Mouse (Mus musculus) thymus, adult 18-20 months (tissue): Measurements from ENCODE around the gene Mtmr10.

ENCODE experiments used
- DNase-seq, 2 experiments: peaks; one replicate each; pipeline ENCODE4 v3.0.0; 2022; ENCODE audit warnings: mixed read lengths in 2 of 2

Mtmr10 gene

DNA sequence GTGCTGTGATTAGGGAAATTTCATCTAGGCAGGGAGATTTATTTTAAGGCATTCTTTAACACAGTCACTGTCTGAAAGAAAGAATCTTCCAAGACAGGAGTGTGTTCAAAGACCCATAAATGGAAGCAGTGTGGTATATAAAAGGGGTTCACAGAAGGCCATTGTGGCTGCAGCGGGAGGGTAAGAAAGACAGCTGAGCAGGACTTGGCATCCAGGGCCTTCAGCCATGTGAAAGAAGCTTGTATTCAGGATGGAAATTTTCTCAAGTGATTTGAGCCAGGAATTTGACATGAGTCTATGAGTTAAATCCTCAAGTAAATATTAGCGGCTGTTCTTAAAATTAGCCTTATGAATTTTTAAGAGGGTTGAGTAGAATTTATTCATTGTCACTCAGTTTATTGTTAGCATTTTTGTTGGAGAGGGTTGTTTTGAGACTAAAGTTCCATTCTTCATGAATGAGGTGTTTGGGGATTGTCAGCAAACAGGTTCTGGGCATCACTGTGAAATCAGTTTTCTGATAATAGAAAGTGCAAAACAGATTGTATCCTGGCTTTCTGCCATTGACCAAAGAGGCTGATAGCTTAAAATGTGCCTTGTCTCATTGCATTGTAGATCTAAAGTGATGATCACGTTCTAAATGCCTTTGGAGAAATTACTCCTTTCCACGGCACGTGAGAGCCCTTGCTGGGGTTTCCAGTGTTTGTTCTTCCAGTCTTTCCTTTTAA is 9.0 kb downstream of the Mtmr10 start:
- DNase-seq = no peak

DNA sequence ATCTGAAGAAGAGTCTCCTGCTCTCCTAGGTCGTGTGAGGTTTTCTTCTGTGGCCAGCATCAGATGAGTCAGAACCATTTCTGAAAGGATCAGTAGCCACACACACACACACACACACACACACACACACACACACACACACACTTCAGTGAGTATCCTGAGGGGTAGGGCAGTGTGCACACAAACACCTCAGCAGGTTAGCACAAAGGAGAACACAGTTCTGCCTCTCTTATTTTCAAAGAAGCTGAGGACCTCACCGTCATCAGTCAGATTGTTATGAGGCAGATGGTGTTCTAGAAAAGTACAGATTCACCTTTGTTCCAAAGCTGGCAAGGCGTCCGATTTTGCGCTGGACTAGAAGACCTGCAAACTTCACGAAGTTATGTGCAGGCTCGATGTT is 22.8 kb downstream of the Mtmr10 start:
- no peak for DNase-seq

DNA sequence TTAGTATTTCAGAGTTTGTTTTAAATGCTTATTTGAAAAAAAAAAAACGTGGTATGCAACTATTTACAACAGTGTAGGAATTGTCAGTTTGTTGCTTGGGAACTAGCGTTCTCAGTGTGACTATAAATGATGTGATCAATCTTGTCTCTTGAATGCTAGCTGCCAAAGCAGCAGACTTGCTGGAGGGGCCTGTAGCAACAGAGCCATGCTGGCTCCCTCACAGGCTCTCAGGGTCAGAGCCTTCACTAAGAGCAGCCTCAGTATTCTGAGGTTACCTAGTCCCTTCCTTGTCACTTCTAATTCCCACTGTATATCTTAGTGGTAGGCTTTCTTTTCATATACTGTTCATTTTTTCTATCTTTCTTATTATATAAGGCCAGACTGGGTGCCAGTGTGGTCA is 23.3 kb downstream of the Mtmr10 start:
- no peak for DNase-seq

DNA sequence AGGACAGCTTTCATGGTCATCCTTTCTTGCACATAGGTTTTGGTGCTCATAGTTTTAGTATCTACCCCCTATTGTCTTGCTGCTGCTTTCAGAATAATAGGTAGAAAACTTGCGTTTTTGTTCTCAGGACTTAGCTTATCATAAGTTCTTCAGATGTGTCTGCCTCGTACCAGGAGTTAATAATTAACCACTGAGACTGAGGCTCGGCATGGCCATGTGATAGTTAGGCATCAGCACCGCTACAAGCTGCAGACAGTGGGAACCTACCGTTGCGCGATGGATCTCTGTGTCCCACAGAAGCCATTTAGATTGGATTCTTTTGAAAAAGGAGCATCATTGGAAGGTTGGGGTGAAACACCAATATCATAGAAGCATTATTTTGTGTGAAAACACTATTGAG is 25.4 kb downstream of the Mtmr10 start:
- no peak for DNase-seq

DNA sequence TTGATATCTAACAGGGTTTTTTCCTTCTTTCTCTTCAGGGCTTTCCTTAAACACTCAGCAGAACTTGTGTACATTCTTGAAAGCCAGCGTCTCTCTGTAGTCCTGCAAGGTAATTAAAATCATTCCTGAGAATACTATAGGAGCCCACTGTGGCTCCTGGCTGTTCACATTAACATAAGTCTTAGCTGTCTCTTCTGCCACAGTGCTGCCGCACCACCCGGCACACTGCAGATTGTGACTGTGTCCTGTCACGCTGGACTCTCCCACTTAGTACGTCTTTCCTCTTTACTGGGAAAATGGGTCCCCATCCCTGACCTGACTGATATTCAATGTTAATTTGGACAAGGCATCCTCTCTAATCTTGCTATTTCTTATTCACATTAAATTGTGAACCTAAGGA is 33.7 kb downstream of the Mtmr10 start:
- DNase-seq = no peak

DNA sequence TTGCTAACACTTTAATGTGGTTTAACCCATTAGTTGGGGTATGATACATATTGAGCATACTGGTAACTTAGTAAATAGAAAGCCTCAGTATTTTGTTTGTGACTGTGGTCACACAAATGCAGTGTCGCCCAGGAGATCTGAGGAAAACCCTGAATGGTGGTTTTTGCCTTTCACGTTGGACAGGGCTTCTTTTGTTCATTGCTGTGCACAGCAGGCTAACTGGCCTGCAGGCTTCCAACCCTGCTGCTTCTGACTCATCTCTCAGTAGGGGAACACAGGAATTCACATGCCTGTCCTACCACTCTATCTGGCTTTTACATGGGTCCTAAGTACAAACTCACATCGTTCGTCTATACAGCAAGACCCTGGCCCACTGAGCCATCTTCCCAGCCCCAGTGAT is 34.2 kb downstream of the Mtmr10 start:
- DNase-seq = no peak

DNA sequence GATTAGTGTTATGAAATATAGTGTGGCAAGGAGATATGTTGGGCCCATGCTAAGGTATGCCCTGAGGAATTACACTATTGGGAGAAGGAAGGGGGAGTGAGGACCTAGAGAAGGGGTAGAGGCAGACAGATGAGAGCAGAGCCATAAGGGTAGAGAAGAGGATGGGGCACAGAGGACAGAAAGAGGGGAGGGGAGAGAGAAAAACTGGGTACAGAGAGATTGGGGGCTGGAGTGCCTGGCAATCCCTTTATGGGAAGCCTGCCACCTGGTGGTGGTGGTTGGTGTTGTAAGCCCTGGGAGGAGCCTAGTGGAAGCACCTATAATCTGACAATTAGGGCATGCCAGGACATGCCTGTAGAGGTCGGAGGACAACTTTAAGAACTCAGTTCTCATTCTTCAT is 39.4 kb downstream of the Mtmr10 start:
- peak; percentile 55 to 61 for DNase-seq

DNA sequence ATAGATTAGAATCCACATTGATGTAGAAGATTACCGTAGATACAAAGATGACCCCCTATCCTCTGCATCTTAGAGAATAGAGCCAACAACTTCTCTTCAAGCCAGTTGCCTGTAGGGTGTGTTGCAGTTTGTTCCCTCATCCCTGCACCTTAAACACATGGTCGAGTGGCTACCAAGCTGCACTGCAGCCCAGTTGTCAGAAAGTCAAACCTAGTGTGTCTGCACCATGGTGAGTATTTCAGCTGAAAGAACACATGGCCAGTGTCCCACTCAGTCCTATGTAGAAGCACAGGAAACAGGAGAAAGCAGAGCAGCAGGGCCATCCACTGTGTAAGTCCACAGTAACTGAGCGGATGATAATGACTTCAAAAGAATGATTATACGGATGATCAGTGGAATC is 40.0 kb downstream of the Mtmr10 start:
- DNase-seq = no peak

DNA sequence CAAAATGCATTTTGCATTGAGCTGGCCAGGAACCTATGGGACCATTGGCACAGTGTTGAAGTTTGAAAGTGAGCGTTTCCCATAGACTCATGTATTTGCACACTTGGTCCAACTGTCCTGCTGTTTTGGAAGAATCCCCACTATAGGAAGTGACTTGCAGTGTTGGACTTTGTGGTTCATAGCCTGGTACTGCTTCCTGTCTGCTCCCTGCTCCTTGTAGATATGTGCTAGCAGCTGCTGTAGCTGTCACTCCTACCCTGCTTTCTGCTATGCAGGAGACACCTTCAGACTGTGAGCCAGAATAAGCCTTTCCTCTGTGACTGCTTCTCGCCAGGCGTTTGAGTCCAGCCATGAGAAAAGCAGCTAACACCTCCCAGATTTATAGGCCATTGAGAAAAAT is 43.9 kb downstream of the Mtmr10 start:
- no peak for DNase-seq

DNA sequence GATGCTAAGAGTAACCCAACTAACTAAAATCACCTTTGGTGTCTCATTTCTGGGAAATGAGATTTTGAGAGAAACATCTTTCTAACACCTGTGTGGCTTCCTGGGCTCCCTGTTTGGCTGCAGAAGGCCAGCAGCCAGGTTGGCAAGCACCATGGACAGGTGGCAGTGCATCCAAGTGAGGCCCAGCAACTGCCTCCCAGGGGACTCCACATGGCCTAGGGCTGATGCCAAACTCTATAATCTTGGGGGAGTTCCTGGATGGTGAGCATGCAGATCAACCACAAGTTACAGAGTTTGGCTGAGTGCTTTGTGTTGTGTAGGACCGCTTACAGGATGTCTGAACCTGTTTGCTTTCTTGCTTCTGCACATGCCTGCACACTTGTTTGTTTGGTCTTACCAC is 45.2 kb downstream of the Mtmr10 start:
- no peak for DNase-seq

DNA sequence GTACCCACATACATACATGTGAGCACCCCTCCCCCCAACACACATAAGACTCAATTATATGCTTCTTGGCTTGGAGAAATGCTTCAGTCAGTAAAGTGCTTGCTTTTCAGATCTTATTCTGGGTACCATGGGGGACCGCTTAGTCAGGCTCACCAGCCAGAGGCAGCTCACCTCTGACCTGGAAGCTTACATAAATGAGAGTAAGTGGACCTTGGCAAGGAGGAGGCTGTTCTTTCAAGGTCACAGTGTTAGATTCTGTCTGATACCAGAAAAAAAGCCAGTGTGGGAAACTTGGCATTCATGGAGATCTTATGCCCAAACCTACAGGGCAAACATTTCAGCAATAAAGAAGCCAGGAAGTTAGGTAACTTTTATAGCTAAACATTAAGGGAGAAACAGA is 60.4 kb downstream of the Mtmr10 start:
- no peak for DNase-seq

DNA sequence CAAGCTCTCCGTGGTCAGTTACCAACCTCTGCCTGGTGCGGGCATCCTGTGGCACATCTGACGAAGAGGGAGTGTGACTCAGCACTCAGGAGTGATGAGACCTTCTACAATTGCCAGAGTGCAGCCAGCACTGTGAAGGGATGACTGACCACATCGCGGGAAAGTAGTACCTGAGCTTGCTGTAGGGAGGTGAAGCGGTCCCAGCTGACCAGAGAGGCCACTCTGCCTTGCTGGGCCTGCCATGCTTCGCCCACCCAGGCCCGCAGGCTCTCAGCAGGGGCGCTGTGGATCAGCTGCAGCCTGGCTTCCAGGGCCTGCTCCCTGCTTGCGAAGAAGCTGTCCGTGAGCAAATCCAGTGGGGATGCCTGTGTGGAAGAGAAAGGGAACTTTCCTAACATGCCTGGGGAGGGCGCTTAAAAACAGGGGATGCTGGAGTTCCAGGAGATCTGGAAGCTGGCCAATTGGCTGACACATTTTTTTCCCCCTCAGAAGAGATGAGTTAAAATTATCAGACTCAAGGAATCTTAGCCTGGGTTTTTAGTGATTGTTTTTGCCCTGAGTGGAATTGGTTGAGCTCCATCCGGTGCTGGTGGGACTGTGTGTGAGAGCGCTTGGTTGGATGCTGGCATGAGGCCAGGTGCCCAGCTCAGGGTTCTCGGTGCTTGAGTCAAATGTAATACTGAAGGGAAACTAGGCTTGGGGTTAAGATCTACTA is 61.9 kb downstream of the Mtmr10 start:
- DNase-seq = no peak

DNA sequence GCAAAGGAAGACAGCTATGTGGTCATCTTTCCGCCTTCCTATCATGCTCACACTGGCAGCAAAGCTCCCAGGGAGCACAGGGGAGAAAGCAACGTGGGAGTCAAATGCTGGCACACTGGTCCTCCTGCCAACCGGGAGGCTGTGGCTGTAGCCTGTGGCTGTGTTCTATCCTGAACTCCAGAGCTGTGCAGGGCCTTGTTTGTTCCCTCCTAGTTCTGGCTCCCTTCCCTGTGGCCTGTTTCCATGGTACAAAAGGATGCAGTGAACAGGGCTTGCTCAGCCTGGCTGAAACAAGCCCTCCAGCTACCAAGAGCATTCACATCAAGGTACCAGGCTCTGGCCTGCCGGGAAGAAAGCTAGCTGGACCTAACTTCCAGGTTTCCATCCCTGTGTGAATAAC is 63.6 kb downstream of the Mtmr10 start:
- no peak for DNase-seq

DNA sequence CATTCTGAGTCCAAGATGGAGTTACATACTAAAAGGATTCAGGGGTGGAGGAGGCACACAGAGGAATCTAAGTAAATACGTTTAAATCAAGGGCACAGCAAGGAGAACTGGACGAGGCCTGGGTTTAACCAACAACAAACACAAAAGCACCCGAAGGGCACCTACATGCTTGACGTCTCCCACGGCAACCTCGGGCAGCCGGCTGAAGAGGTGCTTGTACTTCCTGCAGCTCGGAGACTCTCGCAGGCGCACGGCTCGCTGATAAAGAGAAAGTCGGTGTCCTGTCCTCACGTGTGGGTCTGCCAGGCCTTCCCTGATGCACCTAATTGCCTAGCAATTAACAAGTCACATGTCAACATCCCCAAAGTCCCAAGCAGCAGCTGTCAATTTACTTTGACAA is 66.8 kb downstream of the Mtmr10 start:
- no peak for DNase-seq

DNA sequence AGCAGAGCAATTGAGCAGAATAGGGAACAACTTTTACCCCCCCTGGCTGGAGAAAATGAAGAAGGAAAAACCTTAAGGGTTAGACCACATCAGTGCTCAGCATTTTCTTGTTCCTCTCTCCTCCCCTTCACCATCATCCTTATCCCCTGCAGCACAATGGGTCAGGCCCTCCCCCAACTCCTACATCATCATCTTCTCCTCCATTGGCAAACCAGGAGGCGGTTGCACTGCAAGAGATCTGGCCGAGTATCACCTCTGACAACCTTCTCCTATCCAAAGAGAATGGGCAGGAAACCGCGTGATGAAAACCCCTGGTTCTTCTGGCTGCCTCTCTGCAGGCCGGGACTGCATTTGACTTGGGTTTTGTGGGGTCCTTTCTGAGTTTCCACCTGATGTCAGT is 69.2 kb downstream of the Mtmr10 start:
- DNase-seq = no peak

DNA sequence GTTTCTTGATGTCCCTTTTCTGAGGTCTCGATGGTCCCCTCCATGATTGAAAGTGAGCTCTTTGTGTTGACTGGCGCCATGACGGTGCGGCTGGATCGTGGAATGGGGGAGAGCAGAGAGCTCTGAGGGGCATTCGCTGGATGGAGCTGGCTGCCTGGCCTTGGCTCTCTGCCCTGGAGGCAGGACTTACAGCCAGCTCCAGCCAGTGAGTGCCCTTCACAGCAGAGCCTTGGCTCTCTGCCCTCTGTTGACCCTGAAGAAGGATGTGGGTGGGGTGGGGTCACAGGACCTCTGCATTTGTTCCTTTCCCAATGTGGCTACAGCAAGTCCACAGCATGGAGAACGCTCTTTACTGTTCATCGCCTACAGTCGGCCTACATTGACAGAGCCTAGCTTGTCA is 70.0 kb downstream of the Mtmr10 start:
- no peak for DNase-seq

DNA sequence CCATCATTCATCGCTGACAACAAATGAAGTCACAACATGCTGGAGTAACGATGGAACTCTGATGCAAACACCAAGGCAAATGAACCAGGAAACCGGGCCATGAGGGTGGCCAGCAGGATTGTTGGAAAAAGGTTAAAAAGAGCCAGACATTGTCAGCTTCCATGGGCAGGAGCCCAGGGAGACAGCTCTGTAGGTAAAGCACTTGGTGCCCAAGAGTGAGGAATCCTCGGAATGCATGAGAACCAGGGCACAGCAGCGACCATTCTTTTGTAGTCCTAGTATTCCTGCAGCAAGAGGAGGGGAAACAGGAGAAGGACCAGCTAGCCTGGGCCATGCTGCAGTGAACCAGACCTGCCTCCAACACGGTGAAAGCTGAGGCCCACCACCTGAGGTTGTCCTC is 71.2 kb downstream of the Mtmr10 start:
- DNase-seq = no peak

DNA sequence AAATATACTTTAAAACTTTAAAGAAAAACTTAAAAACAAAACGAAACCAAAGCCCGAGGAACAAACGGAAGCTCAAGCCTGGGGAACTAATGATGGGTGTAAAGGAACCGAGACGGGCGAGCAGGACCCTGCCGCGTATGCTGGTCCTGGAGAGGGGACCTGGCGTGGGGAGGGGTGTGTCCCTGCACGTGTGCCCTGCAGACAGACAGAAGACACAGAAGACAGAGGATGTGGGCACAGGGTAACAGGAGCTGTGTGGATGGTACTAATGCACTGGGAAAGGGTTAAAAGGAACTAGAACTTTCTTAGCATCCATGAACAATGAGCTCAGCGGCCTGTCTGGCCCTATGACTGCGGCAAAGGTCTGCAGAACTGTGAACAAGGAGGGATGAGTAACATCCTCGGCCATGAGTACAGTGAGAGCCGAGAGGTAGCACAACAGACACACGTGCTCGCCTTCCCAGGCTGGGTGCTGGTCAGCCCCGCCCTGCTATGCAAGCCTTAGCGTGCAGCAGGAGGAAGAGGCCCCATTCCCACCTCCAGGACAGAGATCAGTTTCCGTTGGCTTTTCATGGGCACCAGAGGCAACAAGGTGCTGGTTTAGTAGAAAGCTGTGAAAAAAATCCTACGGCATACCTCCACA is 72.6 kb downstream of the Mtmr10 start:
- no peak for DNase-seq

DNA sequence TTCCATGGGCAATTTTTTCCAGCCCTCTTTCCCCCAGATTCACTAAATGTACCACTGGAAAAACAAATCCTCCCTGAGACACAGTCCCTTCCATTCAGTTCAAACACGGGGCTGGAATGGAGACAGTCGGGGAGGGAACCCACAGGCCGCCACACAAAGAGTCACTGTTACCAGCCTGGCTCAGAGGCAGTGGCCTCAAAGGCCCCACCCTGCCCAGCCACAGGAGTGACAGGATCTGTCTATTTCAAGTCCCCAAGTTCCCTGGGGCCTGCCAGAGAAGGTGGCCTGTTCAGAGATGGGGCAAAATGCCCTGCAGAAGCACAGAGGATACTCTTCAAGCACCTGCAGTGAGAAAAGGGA is 73.1 kb downstream of the Mtmr10 start:
- DNase-seq = no peak

DNA sequence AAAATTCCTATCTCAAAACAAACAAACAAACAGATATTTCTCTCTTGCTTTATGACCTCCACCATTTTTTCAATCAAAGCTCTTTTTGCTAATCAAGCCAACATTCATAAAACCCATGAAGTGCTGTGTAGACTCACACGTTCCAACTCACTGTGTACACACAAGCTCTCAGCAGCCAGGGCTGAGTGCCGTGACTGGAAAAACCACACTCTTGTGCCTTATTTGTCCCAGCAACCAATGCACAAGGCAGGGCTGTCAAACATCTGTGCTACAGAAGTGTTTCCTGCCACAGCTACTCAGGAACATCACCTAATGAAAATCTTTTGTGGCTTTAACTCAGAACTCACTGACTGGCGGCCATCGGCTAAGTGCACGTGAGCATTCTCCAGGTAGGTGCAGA is 78.4 kb downstream of the Mtmr10 start:
- DNase-seq = no peak

DNA sequence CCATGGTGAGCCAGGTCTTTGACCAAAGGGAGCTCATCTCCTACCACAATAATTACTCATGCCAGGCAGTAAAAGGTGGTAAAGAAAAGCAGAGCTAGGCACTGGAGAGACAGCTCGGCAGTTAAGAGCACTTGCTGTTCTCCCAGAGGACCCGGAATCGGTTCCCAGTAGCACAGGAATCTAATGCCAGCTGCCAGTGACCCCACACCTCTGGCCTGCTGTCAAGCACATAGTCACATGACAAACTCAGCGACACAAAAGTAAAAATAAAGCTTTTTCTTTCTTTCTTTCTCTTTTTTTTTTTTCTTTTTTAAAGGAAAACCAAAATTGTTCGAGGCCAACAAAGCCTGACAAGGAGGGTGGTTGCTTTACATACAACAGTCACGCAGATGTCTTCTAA is 82.4 kb downstream of the Mtmr10 start:
- no peak for DNase-seq

DNA sequence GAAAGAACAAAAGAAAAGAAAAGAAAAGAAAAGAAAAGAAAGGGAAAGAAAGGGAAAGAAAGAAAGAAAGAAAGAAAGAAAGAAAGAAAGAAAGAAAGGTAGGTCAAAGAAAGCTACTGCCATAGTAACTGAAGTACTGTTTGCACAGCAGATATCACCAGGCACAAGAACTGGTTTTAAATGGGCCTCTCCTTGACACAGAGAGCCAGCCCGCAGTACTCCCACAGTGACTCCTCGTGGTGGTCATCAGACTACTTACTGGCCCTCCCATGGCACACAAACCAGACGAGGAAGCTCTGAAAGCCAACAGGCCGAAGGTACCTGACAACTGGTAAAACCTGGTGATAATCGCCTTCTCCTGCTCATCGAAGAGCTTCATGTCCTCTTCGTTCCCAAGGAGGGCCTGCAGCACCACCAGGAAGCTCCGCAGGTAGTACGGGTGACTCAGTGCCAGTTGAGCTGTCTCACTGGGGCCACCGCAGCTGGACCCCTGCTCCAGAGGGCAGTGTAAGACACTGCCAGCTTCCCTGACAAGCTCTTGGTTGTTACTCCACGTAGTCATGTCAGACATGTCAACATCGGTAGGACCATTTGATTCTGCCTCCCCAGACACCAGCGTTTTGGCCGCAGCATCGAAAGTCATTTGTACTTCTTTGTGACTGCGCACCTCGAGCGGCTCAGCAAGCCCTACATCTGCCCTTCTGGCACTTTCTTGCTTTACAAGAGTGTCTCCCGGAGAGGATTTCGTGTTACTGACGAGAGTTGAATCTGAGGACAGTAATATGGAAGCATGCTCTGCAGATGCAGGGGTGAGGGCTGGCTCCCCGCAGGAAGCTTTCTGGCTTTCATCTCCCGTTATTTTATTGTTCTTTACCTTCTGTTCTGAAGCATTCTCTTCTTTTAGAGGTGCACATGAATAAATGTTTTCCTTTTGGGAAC is 84.8 kb downstream of the Mtmr10 start:
- no peak for DNase-seq

DNA sequence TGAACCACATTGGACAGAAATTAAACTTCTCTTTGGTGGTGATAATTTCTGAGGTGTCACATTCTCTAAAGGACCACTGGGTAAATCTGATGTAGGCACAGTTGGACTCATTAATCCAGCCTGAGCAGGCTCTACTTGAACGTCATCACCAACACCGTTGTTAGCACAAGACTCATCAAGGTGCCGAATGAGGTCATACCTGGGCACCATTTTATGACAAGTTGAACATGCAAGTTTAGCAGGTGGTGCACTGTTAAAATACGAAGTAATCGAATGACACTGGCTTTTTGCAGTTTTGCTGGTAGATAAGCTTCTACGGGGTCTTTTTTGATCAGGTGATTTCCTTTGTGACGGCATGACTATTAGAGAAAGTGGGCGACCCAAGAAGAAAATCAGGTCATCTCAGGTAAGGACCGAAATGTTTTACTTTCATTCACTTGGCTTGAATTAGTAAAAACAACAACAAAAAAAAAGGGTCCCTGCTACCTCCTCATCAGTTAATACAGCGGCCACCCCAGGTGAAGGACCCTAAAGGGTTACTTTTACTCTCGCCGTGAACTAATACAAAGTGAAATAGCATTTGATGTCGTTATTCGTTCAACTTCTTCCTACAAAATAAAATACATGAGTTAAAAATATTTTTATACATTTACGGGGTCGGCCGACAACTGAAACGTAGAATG is 85.8 kb downstream of the Mtmr10 start:
- DNase-seq = no peak
